Mouse (Mus musculus) MN1 (cell line): Measurements from ENCODE around the gene Msl1.

Source experiments
- DNase-seq: peaks from one replicate; pipeline ENCODE4 v3.0.0-alpha.2; 2016; ENCODE audit warnings: low spot score

Msl1 gene

DNA sequence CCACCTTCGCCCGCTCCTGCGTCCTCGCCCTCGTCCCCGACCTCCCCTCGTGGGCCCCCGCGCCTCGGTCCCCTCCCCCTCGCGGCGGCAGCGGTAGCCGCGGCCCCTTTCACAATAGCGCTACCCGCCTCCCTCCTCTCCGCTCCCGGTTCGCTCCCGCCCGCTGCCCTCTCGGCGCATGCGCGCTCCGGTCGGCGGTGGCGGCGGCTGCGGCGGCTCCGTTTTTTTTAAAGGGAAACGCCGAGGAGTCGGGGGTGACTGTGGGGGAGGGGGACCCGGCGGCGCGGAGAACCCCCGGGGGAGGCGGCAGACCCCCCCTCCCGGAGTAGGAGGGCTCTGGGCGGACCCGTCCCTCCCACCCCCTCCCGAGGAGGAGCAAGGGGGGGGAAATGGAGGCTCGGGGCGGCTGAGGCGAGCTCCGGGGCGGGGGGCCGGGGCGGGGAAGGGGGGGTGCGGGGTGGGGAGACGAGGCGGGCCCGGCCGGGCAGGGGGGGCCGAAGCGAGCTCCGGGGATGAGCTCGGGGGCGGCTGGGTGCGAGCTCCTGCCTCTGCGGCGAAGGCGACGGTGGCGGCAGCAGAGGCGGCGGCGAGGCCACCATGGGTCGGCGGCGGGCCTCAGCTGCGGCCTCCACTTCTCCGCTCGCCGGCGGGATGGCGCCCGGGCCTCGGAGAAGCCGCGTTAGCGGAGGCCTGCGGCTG, at the start of gene Msl1:
Gene Msl1, plus strand, starts transcription at position 502 of the 699 bp plus-strand sequence.
- peak; percentile 87 for DNase-seq

DNA sequence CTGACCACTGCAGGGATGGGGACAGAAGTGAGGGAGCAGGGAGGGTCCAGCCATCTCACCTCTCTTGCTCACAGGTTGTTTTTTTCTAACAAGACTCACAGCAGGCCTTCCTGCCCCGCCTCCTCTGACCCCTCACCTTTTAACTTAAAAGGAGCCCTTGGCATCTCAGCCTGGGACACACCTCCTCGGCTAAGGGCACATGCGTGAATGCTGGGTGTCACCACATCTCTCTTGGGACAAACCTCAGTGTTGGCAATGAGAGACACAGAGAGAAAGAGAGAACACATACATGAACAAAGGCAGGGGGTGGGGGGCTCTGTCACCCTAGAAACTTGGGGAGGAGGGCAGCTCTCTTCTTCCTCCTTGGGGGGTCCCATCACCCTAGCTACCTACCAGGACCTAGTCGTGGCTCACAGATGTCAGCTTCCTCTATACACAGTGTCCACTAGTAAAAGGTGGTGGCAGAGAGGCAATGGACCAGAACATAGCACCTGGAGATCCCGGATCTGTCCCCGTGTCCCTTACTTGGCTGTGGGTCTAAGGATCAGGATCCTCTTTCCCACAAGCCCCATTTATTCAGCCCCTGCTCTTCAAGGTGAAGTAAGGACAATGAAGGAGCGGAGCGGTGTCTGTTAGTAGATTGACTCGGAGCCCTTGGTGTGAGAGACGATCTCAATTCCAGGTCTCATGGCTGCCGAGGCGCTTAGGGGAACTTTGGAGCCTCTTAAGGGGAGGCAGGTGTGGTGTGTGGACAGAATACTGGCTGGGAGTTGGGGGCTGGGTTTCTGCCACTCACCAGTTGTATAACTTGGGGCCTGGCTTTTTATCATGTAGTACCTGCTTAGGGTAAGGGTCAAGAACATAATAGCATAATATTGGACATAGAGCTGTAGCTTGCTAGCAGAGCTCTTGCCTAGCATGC, 49.1 kb upstream of the Msl1 start:
- no peak for DNase-seq

DNA sequence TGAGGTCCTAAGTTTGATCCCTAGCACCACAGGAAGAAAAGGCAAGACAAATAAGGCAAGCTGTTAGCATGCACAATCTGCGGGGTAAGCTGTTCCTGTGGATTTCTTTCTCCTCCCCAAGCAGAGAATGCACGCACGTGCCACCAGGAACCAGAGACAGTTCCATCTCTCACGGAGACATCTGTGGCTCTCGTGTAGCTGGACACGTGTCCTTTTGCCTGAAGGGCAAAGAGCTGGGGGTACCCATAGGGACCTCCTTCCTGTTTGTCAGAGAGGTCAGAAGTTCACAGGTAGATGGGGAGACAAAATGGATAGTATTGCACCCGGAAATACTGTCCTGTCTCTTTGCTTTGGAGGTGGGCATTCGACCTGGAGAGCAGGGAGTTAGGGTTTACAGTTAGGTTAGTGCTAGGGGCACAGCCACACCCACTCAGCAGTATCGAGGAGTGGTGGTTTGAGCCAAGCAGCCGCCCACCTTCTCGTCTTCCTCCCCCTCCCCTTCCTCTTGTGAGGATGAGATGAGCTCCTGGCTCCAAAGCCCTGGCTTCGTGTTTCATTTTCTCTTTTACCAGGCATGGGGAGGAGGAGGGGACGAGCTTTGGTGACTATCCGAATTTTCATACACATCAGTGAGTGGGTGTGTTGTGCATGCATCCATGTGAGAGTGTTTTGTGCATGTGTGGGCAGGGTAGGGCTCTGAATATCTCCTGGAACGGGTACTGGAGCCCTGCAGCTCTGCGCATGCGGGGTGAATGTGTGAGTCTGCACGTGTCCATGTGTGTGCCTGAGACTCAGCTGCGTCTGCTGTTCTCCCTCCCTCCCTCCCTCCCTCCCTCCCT, 48.2 kb upstream of the Msl1 start:
- DNase-seq: peak; percentile 84

DNA sequence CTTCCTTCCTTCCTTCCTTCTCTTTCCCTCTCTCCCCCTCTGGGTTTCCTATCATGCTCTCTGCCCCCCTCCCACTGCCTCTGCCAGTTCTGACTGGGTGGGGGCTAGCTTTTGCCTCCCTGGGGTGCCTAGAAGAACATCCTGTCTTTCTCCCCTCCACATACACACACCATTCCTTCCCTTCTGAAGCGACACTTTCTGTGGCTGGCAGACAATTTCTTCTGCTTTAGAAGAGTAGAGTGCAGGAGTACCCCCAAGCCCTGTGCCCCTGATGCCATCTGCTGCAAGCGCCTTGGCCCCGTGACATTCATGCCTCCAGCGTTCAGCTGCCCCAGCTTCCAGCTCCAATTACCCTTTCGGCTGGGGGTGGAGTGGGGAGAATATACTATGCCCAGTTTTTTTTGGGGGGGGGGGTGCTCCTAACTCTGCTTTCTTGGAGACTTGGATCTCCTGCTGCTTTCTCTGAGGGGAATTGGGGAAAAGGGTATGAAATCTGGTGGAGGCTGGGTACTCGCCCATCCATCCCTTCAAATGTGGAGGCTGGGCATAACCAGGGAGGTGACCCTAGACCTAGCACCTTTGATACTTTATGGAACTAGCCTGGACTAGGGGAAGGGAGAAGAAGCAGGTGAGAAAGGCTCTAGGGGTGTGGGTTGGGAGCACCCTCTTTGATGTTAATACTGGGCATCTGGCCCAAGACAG, 47.4 kb upstream of the Msl1 start:
- no peak for DNase-seq

DNA sequence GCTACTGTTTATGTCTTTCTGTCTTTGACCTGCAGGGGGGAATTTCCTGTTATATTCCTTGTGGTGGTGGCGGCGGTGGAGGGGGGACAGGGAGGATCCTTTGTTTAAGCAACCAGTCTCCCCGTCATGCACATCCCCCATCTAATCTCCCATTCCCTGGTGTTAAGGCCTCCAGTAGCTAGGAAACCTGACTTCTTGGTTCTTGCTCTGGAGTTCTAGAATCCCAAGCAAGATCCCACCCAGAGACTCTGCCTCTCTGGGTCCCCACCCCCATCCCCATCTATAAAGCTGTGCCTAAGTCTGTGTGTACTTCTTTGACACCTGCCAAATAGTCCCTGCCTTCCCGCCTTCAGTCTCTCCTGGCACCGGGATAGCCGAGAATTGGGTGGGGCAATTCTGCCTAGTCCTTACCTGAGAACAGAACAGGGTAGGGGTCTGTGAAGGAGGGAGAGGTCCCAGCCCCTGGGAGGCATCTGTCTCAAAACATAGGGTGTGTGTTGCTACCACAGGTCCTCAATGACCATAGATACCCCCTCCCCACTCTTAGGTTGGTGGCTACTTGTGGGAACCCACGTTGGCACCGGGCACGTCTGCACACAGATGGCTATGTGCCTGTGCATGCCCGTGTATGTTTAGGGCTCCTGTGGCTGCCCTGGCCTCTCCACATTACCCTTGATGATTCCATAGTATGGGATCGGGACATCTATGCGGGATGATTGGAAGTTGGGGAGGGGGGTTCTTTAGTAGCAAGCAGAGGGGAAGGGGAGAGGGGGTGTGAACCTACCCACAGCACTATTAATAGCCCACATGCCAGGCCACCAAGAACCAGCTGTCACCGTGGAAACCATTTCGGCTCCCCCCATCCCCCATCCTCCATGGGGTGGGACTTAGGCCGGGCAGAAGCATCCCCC, 46.6 kb upstream of the Msl1 start:
- peak; percentile 65 for DNase-seq

DNA sequence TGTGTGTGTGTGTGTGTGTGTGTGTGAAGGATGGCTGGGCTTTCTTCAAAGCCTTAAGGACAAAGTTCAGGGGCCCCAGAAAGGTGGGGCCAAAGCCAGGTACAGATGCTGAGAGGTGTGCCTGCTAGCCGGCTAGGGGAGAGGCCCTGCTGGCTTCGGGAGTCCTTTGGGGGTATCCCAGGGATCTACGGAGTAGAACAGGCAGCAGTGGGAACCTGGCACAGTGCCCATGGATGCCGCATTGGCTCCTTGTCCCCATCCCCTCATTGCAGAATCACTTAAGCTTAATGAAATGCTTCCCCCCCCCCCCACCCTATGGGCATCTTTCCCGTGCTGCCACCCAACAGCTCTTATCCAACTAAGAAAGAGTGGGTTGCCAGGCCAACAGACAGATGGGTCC, 45.6 kb upstream of the Msl1 start:
- no peak for DNase-seq

DNA sequence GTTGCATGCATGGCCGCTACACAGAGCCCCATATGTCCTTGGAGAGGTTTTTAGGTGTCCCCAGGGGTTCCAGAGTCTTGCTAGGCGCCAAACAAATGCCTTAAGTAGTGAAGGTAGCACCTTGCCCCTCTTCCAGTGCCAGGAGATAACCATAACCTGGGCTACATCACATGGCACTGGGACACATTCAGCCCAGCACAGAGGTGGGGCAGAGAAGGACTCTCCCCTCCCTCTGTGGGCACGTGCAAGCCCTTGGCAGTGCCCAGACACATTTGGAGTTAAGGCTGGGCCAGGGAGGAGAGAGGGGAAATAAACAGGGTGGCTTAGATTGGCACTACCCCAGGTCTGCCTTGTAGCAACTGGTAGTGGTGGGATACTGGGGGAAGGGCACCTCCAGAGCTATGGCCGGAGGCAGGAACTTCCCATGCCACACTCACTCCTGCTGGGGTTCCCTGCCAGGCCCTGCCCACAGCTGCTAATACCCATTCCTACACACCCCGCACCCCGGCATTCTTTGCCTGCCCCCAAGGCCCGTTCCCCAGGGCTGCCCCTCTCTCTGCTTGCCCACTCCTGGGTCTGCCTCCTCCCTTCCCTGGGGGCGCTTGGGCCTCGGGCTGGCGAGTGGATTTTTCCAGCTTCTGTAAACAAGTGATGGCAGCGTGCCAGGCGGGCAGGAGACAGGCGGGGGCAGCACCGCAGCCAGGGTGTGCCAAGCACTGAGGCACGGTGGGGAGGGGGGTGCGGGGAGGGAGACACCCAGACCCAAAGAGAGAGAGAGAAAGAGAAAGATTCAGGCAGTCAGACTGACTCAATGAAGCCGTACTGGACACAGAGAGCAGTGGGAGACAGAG, 44.7 kb upstream of the Msl1 start:
- DNase-seq: peak; percentile 85

DNA sequence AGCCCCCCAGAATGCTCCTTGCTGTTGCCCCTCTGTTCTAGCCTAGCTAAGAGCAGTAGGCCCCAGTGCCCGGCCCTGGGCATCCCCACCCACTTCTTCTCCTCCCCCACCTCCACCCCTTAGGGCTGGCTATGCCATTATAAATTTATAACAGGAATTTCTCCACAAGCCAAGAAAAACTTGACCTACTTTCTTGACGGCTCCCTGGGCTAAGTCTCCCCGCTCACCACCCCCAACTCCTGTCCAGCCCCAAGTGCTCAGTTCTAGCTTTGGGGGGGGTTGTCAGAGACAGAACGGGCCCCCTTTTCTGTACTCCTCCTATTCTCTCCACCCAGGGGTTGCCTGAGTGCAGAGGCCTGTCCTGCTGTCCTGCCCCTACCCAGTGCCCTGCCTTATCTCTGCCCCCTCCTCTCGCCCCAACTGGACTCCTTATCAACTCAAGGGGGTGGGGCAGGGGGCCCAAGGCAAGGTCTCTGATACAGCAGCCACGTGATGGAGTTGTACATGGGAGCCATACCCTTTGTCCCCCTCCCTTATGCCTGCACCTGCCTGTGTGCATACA, 44.0 kb upstream of the Msl1 start:
- no peak for DNase-seq

DNA sequence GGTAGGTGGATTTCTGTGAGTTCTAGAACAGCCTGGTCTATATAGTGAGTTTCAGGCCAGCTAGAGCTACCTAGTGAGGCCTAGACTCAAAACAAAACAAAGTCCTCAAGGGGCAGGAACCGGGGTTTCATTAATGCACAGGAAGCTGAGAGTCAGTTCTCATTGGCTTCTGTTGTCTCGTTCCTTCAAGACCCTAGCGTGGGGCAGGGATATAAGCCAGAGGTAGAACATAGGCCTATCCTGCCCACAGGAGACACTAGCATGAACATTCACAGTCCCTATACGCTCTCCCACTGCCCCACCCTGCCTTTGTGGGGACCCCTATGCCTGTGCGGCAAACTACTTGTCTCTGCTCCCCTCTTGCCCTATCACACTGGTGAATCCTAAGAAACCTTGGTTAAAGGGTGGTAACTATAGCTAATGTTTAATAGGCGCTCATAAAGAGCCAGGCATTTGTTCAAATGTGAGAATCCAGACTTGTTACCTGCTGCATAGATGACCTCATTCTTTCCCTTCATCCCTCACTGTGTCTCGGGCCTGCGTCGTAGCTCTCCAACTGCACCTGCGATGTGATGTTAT, 42.7 kb upstream of the Msl1 start:
- no peak for DNase-seq

DNA sequence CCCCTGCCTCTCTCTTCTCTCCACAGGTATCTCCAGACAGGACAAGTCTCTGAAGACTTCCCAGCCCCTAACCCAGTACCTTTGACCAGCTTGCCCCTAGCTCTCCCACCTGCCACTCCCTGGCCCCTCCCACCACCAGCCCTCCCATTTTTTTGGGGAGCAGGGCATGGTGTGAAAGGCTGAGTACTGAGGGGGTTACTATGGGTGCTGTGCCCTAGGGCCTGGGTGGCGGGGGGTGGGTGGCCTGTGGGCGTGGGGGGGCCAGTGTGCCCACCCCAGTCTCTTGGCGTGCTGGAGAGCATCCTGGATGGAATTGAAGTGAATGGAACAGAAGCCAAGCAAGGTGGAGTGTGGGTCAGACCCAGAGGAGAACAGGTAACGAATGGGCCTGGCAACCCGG, 42.1 kb upstream of the Msl1 start:
- DNase-seq: no peak

DNA sequence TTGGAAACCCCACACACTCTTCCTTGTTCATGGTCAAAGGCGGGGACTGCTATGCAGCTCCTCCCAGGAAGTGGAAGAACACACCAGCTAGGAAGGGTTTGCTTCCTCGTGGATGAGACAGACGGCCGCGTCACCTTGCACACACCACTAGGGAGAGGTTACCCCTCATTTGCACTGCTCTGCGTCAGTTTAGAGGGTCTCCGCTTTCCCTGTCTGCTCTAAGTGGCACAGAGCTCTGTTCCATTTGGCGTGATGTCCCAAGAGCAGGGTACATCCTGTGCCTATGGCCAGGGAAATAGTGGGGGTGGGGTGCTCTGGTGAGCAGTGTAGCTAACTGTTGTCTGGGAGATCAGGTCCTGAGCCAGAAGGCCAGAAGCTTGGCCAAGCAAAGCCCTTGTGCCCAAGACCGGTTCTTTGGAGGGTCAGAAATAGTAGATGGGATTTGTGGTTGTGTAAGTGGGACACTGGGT, 41.1 kb upstream of the Msl1 start:
- DNase-seq: no peak

DNA sequence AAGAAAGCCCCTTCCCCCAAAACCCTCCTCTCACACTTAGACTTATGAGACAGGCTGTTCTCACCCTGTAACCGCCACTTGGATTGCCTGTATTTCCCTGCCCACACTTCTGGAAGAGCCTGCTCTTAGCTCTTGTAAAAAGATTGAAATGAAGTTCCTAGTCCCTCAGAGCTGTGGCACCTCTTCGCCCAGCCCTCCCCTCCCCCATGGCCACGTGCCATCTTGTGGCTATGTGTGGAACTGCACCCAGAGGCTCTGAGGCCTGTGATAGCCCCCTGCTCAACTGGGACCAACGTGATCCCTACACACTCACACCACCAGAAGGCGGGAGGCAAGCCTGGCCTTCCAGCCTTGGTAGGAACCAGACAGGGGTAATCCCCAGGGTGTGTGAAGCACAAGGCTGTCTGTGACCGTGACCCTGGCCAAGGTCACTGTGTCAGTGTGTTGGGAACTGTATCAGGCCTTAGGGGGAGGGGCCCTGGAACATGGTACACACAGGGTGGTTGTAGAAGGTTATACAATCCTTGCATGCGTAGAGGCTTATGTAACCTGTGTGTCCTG, 40.6 kb upstream of the Msl1 start:
- peak; percentile 82 for DNase-seq

DNA sequence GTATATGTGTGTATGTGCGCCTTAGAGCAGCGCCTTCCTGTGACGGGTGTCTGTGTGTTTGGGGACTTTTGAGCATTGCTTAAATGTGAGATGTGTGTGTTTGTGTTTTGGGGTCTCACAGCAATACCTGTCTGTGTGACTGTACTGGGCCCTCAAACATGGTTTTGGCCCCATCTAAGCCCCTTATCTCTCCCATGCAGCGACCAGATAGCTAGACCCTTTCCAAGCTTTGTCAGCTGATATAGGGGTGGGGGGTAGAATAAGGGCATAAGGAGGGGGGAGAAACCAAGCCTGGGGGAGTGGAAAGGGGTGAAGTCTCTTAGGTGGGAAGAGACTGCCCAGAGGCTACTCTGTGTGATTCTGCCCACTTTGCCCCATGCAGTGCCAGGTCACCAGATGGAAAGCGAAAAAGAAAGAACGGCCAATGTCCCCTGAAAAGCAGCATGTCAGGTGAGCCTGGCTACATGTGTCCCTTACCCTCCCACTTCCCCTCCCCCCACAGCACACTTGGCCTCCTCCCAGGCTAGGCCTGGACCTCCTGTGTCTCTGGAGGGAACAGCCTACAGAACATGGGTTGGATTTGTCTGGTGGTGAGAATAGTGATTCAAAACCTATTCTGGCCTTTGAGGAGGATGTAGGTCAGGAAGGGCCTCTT, 39.5 kb upstream of the Msl1 start:
- DNase-seq: peak; percentile 21

DNA sequence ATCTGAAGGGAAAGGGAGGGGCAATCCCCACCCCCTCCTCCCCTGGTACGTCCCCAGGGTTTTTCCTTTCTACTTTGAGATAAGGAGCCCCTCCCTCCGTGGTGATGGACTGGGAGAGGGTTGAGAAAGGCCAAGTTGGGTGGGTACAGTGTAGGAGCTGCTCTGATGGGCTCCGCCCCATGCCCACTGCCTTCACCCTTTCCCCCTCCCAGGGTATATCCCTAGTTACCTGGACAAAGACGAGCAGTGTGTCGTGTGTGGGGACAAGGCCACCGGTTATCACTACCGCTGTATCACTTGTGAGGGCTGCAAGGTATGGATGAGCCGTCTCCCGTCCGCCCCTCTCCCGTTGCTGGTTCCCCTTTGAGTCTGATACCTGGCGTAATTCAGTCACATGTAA, 38.6 kb upstream of the Msl1 start:
- no peak for DNase-seq

DNA sequence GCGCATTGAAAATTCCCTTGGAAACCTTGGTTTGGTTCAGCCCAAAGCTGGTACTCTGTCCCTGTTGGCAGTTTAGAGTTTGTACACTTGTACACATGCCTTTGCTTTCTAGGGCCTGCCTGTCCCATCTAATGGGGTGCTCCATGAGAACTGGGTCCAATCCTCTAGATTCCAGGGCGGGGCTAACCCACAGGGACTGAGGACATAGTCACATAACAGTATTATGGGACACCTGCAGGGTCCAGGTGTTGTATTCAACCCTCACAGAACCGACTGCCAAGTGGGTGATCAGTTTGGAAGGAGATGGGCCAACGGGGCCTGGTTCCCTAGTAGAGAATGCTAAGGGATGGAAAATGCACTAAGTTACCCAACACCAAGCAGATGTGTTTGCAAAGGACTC, 33.4 kb upstream of the Msl1 start:
- no peak for DNase-seq

DNA sequence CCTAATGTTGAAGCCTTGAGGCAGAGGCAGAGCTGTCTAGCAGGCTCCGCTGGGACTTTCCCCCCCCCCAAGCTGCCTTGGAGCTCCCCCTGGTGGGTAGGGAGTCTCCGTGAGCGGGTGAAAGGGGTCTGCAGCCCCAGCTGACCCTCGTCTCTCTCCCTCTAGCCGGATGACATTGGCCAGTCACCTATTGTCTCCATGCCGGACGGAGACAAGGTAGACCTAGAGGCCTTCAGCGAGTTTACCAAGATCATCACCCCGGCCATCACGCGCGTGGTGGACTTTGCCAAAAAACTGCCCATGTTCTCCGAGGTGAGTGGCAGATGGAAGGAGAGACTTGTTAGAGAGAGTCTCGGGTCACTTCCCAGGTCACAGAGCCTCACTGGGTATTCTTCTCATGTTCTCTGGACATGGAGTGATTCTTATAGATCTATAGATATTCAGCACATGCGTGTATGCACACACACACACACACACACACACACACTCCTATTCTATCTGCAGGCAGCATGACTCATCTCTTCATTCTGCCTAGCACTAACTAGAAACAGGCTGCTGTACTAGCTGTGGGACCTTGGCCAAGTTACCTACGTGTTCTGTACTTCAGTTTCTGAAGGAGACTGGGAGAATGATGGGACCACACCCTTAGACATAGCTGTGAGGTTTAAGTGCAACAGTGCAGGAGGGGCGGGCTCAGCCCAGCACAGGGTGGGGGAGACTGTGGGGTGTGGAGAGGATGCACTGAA, 32.4 kb upstream of the Msl1 start:
- peak; percentile 84 for DNase-seq

DNA sequence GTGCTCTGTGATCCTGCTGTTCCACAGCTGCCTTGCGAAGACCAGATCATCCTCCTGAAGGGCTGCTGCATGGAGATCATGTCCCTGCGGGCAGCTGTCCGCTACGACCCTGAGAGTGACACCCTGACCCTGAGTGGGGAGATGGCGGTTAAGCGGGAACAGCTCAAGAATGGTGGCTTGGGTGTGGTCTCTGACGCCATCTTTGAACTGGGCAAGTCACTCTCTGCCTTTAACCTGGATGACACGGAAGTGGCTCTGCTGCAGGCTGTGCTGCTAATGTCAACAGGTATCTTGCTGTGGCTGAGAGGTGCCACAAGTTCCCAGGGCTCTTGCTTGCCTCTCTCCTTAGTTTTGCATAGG, 31.8 kb upstream of the Msl1 start:
- no peak for DNase-seq
